Mouse (Mus musculus): ENCODE data around the gene Dapl1.

DNA sequence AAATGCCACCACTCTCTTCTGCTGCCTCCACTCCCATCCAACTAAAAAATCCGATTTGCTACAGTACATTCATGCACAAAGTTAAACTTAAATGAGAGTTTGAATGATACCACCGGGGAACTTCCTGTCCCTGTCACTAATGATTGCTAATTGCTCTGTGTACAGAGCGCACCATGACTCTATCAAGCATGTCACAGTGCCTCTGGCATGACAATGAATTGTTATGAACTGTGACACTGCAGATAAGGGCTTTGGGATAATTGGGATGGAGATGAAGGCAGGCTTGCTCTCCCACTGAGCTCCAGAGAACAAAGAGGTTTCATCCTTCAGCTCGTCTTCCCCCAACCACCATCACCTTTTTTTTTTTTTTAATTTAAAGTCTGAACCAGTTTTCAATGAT lies 1.2 kb downstream of the Dapl1 start:
- no peak for TF ChIP-seq CTCF (IDR thresholded peaks at IDR 0.05; ENCODE audit: low read depth, low read length)
- no peak for TF ChIP-seq POLR2A (IDR thresholded peaks at IDR 0.05; ENCODE audit: insufficient read depth, low read length)

Data from ES-Bruce4 (cell line).